Comparison of ENCODE assay signal across 17 mouse cellular contexts in genomic region chr19:57479886-57480655, GRCm38 (mm10). TPM values are rescaled to one million over a fixed set of nuclear protein-coding genes. Genes with fewer than 3 reads are reported as not detected.
DNase-seq lines count a peak whose midpoint lies in the region; ATAC-seq and TF ChIP-seq lines count a peak whose summit lies in the region.
"Had no signal": no experiment of that assay in that cellular context is flagged by ENCODE, and none has a peak within 500 bp of the region (broad histone marks: within the 10 kb centered on the region; RNA-seq: fewer than 3 reads in every experiment).

No protein-coding gene starts in this region.

- H3K27ac ChIP-seq in intestine, embryonic 14.5 days (ENCODE audit: low read depth), result peak overlapping the region; percentile 7; the same call in 1 of the 2 replicates
- H3K27ac ChIP-seq in intestine, embryonic 15.5 days, result no peak overlapping the region
- H3K27ac ChIP-seq in lung, embryonic 15.5 days, result peak overlapping the region; percentile 16; the same call in 1 of the 2 replicates
- peak overlapping the region; percentile 33; the same call in 1 of the 2 replicates for H3K27ac ChIP-seq in cortical plate, adult 2 months (ENCODE audit: insufficient read depth, low read length)
- peak overlapping the region; percentile 74; the same call in 1 of the 2 replicates for H3K27ac ChIP-seq in midbrain, embryonic 13.5 days
- H3K27ac ChIP-seq: heart, embryonic 13.5 days had no signal

- WGBS in intestine, embryonic 14.5 days, result 46% methylated on average over 8 of the region's 8 CpGs
- WGBS in intestine, embryonic 15.5 days, result 53% methylated on average over 8 of the region's 8 CpGs
- 54% methylated on average over 8 of the region's 8 CpGs for WGBS in lung, embryonic 15.5 days
- 76% methylated on average over 8 of the region's 8 CpGs for WGBS in midbrain, embryonic 13.5 days

- no peak overlapping the region for H3K9ac ChIP-seq in intestine, embryonic 14.5 days (ENCODE audit: low read length)
- H3K9ac ChIP-seq in intestine, embryonic 15.5 days, result no peak overlapping the region
- no peak overlapping the region for H3K9ac ChIP-seq in lung, embryonic 15.5 days
- no peak overlapping the region for H3K9ac ChIP-seq in midbrain, embryonic 13.5 days (replicated peaks)
- H3K9ac ChIP-seq: heart, embryonic 13.5 days had no signal

- H3K4me3 ChIP-seq in intestine, embryonic 14.5 days (ENCODE audit: low read depth, low read length), result no peak overlapping the region
- no peak overlapping the region for H3K4me3 ChIP-seq in intestine, embryonic 15.5 days (replicated peaks)
- H3K4me3 ChIP-seq in lung, embryonic 15.5 days, result no peak overlapping the region
- H3K4me3 ChIP-seq in cortical plate, adult 2 months (ENCODE audit: insufficient read depth, low read length), result no peak overlapping the region
- H3K4me3 ChIP-seq in midbrain, embryonic 13.5 days (replicated peaks), result no peak overlapping the region
- H3K4me3 ChIP-seq: heart, embryonic 13.5 days had no signal

- H3K27me3 ChIP-seq in intestine, embryonic 14.5 days (replicated peaks; ENCODE audit: control insufficient read depth, insufficient read depth, low read length), result no peaks in the 10 kb centered on the region
- no peaks in the 10 kb centered on the region for H3K27me3 ChIP-seq in intestine, embryonic 15.5 days (replicated peaks)
- no peaks in the 10 kb centered on the region for H3K27me3 ChIP-seq in lung, embryonic 15.5 days
- H3K27me3 ChIP-seq in midbrain, embryonic 13.5 days, result no peaks in the 10 kb centered on the region

- no peak for TF ChIP-seq CTCF in cortical plate, adult 2 months (IDR thresholded peaks at IDR 0.05; ENCODE audit: extremely low read depth, insufficient read depth, low read length)

- H3K9me3 ChIP-seq in intestine, embryonic 14.5 days (ENCODE audit: control insufficient read depth, low read length), result no peaks in the 10 kb centered on the region; the same call in 1 of the 2 replicates
- no peaks in the 10 kb centered on the region for H3K9me3 ChIP-seq in intestine, embryonic 15.5 days
- H3K9me3 ChIP-seq in lung, embryonic 15.5 days, result no peaks in the 10 kb centered on the region
- no peaks in the 10 kb centered on the region for H3K9me3 ChIP-seq in midbrain, embryonic 13.5 days
- H3K9me3 ChIP-seq: heart, embryonic 13.5 days had no signal

- no peak overlapping the region for H3K4me2 ChIP-seq in intestine, embryonic 14.5 days (ENCODE audit: low read length)
- no peak overlapping the region for H3K4me2 ChIP-seq in intestine, embryonic 15.5 days (replicated peaks)
- H3K4me2 ChIP-seq in lung, embryonic 15.5 days, result no peak overlapping the region
- H3K4me2 ChIP-seq in midbrain, embryonic 13.5 days (replicated peaks), result no peak overlapping the region
- H3K4me2 ChIP-seq: heart, embryonic 13.5 days had no signal

- TF ChIP-seq POLR2A in cortical plate, adult 2 months (IDR thresholded peaks at IDR 0.05; ENCODE audit: extremely low read depth, insufficient read depth, low read length), result no peak

- peaks cover 27% of the 10 kb centered on the region for H3K4me1 ChIP-seq in intestine, embryonic 14.5 days (replicated peaks; ENCODE audit: control insufficient read depth, insufficient read depth, low read length)
- H3K4me1 ChIP-seq in intestine, embryonic 15.5 days (replicated peaks), result 0 out of 2 replicates have a peak, but pooled peaks cover 8% of the 10 kb centered on the region
- peaks cover 34% of the 10 kb centered on the region for H3K4me1 ChIP-seq in lung, embryonic 15.5 days
- peaks cover 10% of the 10 kb centered on the region for H3K4me1 ChIP-seq in cortical plate, adult 2 months (ENCODE audit: control insufficient read depth, insufficient read depth, low read length)
- H3K4me1 ChIP-seq in midbrain, embryonic 13.5 days (replicated peaks), result peaks cover 35% of the 10 kb centered on the region

- ATAC-seq in intestine, embryonic 14.5 days (replicated peaks; ENCODE audit: low FRiP score, low TSS enrichment, low read depth), result no peak
- ATAC-seq in intestine, embryonic 15.5 days, result no peak
- ATAC-seq in lung, embryonic 15.5 days (ENCODE audit: borderline replicate concordance, extremely low read depth, low FRiP score, low TSS enrichment), result peak; percentile 59; the same call in 1 of the 2 replicates
- ATAC-seq in midbrain, embryonic 13.5 days, result no peak

- DNase-seq in intestine, embryonic 14.5 days (ENCODE audit: low spot score), result no peak
- no peak for DNase-seq in lung, postnatal 4 days
- no peak for DNase-seq in thymus, postnatal 10 days (ENCODE audit: low spot score in 2 of 2)
- no peak for DNase-seq in right cerebral cortex, postnatal 36 days (ENCODE audit: low spot score in 2 of 2)
- DNase-seq: adrenal gland, adult 2 months; cerebellum, adult 9-10 months; gastrocnemius, postnatal 10 days; heart, adult 11 months; left cerebral cortex, postnatal 4 days; liver; right cerebral cortex, postnatal 14 days; thymus, adult 18-20 months had no signal

- H3K36me3 ChIP-seq in intestine, embryonic 14.5 days (ENCODE audit: control insufficient read depth, insufficient read depth, low read length), result no peaks in the 10 kb centered on the region
- H3K36me3 ChIP-seq in intestine, embryonic 15.5 days, result no peaks in the 10 kb centered on the region
- H3K36me3 ChIP-seq in lung, embryonic 15.5 days, result no peaks in the 10 kb centered on the region
- 0 out of 2 replicates have a peak, but pooled peaks cover 3% of the 10 kb centered on the region for H3K36me3 ChIP-seq in midbrain, embryonic 13.5 days

RNA-seq across cellular contexts. Expression of gene Trub1, which starts 27.4 kb away (rescaled TPM):
- polyA plus RNA-seq in intestine, embryonic 14.5 days (2014; fragmentation: Nextera tagmentation; extraction: Ambion mirVana), result 27.6 and 28.7 TPM in 2 replicates
- 20.6 and 24.1 TPM in 2 replicates for polyA plus RNA-seq in intestine, embryonic 15.5 days (2015; fragmentation: Nextera tagmentation; extraction: Ambion mirVana)
- polyA plus RNA-seq in lung, embryonic 15.5 days (2015; fragmentation: Nextera tagmentation; extraction: Ambion mirVana), result 23.7 and 24.3 TPM in 2 replicates
- 25.9 and 27.3 TPM in 2 replicates for polyA plus RNA-seq in cortical plate, adult 2 months (2012; rRNA removed)
- 14.2 and 15.1 TPM in 2 replicates for polyA plus RNA-seq in midbrain, embryonic 13.5 days (2015; fragmentation: Nextera tagmentation; extraction: Ambion mirVana)
